Mouse (Mus musculus) B cell, adult 62 days (primary cell): Measurements from ENCODE around the gene Gm34302. TPM values are rescaled to one million over a fixed set of nuclear protein-coding genes. Genes with fewer than 3 reads are reported as not detected.

ENCODE experiments used
- total RNA-seq: library from RNA; stranded (reverse); gene quantifications from 4 replicates; pipeline ENCODE4 v1.2.4, GENCODE M21; 2023

Gene Gm34302
- total RNA-seq, result not detected in 4 replicates

DNA sequence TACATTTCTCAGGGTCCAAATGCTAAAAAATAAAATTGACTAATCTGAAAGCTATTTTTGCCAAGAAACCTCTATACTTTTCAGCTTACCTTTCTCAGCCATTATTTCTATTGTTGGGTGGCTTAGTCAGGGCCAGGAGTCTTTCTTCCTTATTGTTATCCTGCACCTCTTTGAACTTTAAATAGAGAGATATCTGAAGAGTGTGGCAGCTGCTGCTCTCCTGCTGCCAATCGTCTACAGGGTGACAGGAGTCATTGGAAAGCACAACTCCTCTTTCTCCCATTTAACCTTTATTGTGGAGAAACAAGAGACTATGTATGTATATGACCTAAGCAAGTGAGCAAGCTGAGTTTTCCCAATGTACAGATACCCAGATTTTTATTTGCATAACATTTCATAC lies at the start of gene Gm34302:
TSS of gene Gm34302 (minus strand) at position 154 of the 400 bp plus-strand sequence.

Other genes with a start within 250 kb of the Gm34302 start
- not detected in 4 replicates for gene Mme, start 242.3 kb downstream of the Gm34302 start, total RNA-seq